Mouse (Mus musculus) olfactory bulb, adult 2 months (tissue): ENCODE data around the gene Cox5b.

Experiments
- CTCF ChIP-seq: fragments of 200-500 bp; IDR thresholded peaks from 2 replicates; pipeline ENCODE4 v1.5.1; 2012; ENCODE audit warnings: low read depth, mild to moderate bottlenecking, low read length, moderate library complexity; ENCODE audit not compliant: insufficient read depth
- POLR2A ChIP-seq: fragments of 200-500 bp; IDR thresholded peaks from 2 replicates; pipeline ENCODE4 v1.6.1; 2012; ENCODE audit warnings: mild to moderate bottlenecking, low read depth, low read length, moderate library complexity; ENCODE audit not compliant: insufficient read depth

- TF ChIP-seq CTCF (no peak), POLR2A (no peak)
Measured at GRCm38 (mm10) chr1:36690671-36691235, 496 bp upstream of the Cox5b start.
